Mouse (Mus musculus): ENCODE measurements at regions not wholly inside any gene's neighbourhood (a gene's known extent, or its start where the extent isn't known, plus 50 kb on each side); places are given as distances from the start of the nearest gene placed in this dataset.

DNA sequence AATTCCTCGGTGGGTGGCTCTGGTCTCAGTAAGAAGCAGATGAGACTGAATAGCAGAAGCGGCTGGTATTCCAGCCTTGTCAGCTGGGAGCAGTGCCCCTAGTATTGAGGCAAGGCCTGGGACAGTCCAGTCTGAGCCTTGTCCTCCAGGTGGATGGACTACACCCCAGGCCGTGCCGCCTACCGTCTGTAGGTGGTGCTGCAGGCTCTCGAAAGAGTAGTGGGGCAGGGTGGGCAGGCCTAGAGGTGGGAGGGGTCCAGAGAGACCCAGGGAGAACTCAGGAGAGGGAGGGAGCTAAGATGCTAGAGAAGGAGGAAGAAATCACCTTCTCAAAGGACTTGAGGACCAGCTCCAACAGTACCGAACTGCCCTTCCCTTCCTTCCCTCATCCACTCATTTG is 326.0 kb downstream of the Matn1 start:
- TF ChIP-seq POLR2A (IDR thresholded peaks at IDR 0.05; ENCODE audit: low read depth, low read length) (no peak), MXI1 (IDR thresholded peaks at IDR 0.05; ENCODE audit: low read depth, low read length) (no peak), CTCF (conservative IDR thresholded peaks at IDR 0.05 in 1 of 2, IDR thresholded peaks at IDR 0.05 in 1 of 2; ENCODE audit: low read depth in 2 of 2, low read length in 2 of 2) (peak in 1 of 2 experiments; percentile 57; a peak in 2 of 4 replicates), UBTF (IDR thresholded peaks at IDR 0.05; ENCODE audit: low read depth, low read length) (no peak), CHD1 (IDR thresholded peaks at IDR 0.05; ENCODE audit: low read depth, low read length) (no peak), TCF12 (IDR thresholded peaks at IDR 0.05; ENCODE audit: low read depth, low read length) (no peak), CHD2 (IDR thresholded peaks at IDR 0.05; ENCODE audit: low read length) (no peak), EP300 (IDR thresholded peaks at IDR 0.05; ENCODE audit: low read length) (no peak)

Measured in CH12.LX (cell line).